Mouse (Mus musculus) embryonic facial prominence, embryonic 13.5 days (tissue): ENCODE results near the gene Wasf2. TPM values are rescaled to one million over a fixed set of nuclear protein-coding genes. Genes with fewer than 3 reads are reported as not detected.

Source experiments
- ATAC-seq: fragments of 200-750 bp; cut with Nextera tagmentation; 2 replicates; pipeline ENCODE4 v1.8.0; 2017; ENCODE audit warnings: low read depth; ENCODE audit not compliant: insufficient number of reproducible peaks, insufficient read depth, low FRiP score, low TSS enrichment
- H3K27ac ChIP-seq: fragments of 300-500 bp; sonication (generic); 2 replicates; pipeline ENCODE4 v1.5.1; 2015; ENCODE audit warnings: moderate library complexity, mild to moderate bottlenecking, inconsistent platforms
- H3K27me3 ChIP-seq: fragments of 300-500 bp; sonication (generic); 2 replicates; pipeline ENCODE4 v1.6.1; 2015; ENCODE audit warnings: mild to moderate bottlenecking, inconsistent platforms
- H3K36me3 ChIP-seq: fragments of 300-500 bp; sonication (generic); 2 replicates; pipeline ENCODE4 v1.6.1; 2015; ENCODE audit warnings: mild to moderate bottlenecking, inconsistent platforms
- H3K4me1 ChIP-seq: fragments of 300-500 bp; sonication (generic); 2 replicates; pipeline ENCODE4 v1.6.1; 2015; ENCODE audit warnings: inconsistent platforms
- H3K4me2 ChIP-seq: fragments of 300-500 bp; sonication (generic); 2 replicates; pipeline ENCODE4 v1.6.1; 2015; ENCODE audit warnings: moderate library complexity, mild to moderate bottlenecking, inconsistent platforms
- H3K4me3 ChIP-seq: fragments of 300-500 bp; sonication (generic); 2 replicates; pipeline ENCODE4 v1.5.1; 2015; ENCODE audit warnings: mild to moderate bottlenecking, inconsistent platforms
- H3K9ac ChIP-seq: fragments of 300-500 bp; sonication (generic); 2 replicates; pipeline ENCODE4 v1.6.1; 2015; ENCODE audit warnings: mild to moderate bottlenecking, inconsistent platforms
- H3K9me3 ChIP-seq: fragments of 300-500 bp; sonication (generic); 2 replicates; pipeline ENCODE4 v1.6.1; 2016; ENCODE audit warnings: inconsistent platforms
- WGBS: fragments of 180-500 bp; shearing (Covaris S2); methylation state at CpG from one replicate; pipeline ENCODE4 v1.1.7; 2015; ENCODE audit warnings: mixed read lengths; 5-methylcytosine and 5-hydroxymethylcytosine counted together
- polyA plus RNA-seq: library from polyadenylated mRNA; unstranded; fragments of >200 nt; fragmentation: Nextera tagmentation; extraction: Ambion mirVana; gene quantifications from 2 replicates; pipeline ENCODE4 v1.2.1, GENCODE M21; 2015

Gene Wasf2
- polyA plus RNA-seq, result 118 and 142 TPM in 2 replicates

DNA sequence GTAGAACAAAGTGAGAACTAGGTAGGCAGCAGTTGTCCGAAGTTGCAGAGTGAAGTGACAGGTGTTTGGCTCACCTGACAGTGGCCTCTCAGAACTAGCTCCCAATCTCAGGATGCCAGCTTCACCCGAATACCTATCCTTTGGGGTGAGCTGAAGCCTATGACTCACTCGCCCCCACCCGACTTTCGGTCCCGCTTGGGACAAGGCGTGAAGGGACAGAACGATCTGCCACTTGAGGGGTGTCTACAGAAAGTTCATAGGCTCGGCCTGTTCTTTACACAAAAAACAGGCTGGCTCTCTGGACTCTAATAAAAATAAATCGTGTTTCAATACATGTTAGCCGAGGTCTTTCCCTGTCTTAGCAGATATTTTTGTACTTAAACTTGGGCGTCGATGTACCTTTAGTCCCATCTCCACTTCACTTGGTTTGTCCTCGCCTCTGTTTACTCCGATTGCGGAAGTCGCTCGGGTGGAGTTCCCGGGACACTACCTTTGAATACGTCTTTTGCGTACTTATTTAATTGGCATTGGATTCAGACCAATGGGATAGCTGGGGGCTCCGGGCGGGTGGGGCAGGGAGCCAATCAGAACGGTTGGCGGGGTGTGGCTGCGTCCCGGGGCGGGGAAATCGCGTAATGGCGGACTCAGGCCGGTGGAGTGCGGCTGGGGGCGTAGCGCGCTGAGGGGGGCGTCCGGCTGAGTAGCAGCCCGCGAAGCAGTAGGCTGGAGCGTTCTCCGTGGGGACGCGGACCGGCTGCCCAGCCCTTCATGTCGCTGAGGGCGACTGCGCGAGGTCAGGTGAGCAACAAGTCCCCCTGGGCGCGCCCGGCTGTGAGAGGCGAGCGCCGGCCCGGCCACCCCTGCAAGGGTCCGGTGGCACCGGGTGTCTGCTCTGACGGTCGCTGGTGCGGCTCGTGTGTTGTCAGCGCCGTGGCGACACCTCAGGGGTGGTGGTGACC is at the start of gene Wasf2:
TSS of gene Wasf2 (plus strand) at position 575 of the 959 bp plus-strand sequence.
- Histone ChIP-seq H3K27me3 (no peaks in the 10 kb centered on the region), H3K4me2 (peak within 1 kb of the TSS; percentile 92), H3K4me1 (peaks cover 24% of the 10 kb centered on the region), H3K9ac (peak within 1 kb of the TSS; percentile 94), H3K27ac (peak within 1 kb of the TSS; percentile 80), H3K4me3 (peak within 1 kb of the TSS; percentile 99), H3K36me3 (peaks cover 11% of the 10 kb centered on the region; the same call in 1 of the 2 replicates), H3K9me3 (peaks cover 3% of the 10 kb centered on the region; the same call in 1 of the 2 replicates)
- under 1% methylated on average over 65 of the region's 65 CpGs for WGBS
- ATAC-seq, result peak; percentile 92

DNA sequence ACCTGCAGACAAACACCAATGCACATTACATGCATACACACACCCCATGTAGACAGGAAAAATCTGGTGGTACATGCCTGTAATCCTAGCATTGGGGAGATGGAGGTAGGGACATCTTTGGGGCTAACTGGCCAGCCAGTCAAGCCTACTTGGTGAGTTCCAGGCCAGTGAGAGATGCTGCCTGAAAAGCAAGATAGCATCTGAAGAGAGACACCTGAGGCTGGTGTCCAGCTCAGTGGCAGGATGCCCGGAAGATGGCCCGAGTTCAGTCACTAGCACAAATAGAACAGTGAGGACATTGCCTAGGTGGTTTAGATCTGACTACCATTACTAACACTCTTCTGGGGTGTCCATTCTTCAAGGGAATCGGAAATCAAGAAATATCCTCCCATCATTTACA is 49.4 kb upstream of the Wasf2 start:
- Histone ChIP-seq H3K4me2 (no peak overlapping the region), H3K27me3 (no peaks in the 10 kb centered on the region), H3K4me3 (no peak overlapping the region), H3K4me1 (peaks cover 34% of the 10 kb centered on the region), H3K36me3 (peaks cover 46% of the 10 kb centered on the region), H3K27ac (no peak overlapping the region), H3K9ac (no peak overlapping the region), H3K9me3 (no peaks in the 10 kb centered on the region)
- ATAC-seq, result no peak
- WGBS, result 93% methylated on average over 3 of the region's 3 CpGs

DNA sequence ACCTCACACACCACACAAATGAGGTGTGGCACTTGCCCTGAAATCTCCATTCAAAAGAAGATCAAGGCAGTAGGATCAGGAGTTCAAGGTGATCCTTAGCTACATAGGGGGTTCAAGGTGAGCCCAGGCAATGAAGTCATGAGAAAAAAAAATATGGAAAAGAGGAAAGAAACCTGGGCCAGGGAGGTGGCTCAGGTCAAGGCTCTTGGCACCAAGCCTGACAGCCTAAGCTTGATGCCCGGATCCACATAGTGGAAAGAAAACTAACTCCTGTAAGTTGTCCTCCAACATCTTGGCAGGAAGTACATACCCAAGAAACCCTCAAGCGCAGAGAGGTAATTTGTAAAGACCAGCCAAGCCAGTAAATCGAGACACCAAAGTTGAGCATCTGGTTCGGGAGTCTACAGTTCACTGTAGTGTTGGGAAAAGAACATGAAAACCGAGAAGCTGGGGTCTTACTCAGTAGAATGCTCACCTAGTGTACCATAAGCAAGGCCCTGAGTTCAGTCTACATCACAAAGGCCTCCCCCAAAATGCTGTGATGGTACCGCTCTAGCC is 48.0 kb upstream of the Wasf2 start:
- H3K4me2 ChIP-seq, result no peak overlapping the region
- no peak overlapping the region; the same call in 1 of the 2 replicates for H3K27ac ChIP-seq
- peaks cover 33% of the 10 kb centered on the region for H3K36me3 ChIP-seq
- peaks cover 46% of the 10 kb centered on the region for H3K4me1 ChIP-seq
- WGBS, result 74% methylated on average over 6 of the region's 6 CpGs
- H3K4me3 ChIP-seq, result no peak overlapping the region
- H3K27me3 ChIP-seq, result no peaks in the 10 kb centered on the region
- H3K9me3 ChIP-seq, result no peaks in the 10 kb centered on the region
- H3K9ac ChIP-seq, result no peak overlapping the region
- ATAC-seq, result no peak

DNA sequence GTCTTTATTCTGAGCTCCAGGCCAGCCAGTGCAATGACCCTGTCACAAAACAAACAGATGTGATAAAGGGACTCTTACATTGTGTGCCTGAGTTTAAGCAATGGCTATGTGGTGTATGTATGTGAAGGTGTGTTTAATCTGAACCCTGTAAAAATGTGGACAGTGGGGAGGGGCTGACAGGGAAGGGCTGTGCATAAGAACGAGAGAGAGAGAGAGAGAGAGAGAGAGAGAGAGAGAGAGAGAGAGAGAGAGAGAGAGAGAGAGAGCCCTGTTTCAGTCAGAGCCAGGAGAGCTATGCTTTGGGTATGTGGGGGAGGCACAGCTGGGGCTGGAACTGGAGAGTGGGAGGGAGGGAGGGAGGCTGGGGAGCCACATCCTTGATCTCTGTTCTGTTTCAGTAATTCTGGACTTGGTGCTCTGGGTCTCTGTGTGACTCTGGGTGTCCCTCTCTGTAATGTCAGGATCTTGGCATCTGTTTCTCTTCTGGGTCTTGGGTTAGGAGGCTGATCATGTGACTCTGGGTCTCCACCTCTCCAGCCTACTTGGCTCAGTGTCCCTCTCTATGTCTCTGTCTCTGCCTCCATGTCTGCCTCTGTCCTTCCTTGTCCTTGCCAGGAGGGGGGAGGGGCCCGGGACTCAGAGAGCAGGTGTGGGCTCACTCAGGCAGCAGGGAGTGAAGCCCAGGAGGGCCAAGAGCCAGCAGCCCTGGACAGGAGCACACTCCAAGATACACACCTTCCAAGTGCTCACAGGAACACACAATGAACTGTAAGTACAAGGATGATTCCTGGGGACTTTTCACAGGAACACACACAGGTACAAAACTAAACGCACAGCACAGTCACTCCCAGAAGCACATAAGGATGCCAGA is 46.1 kb upstream of the Wasf2 start:
- Histone ChIP-seq H3K4me3 (peak overlapping the region; percentile 43), H3K4me2 (peak overlapping the region; percentile 93), H3K4me1 (peaks cover 53% of the 10 kb centered on the region), H3K27me3 (no peaks in the 10 kb centered on the region), H3K36me3 (peaks cover 16% of the 10 kb centered on the region), H3K9ac (peak overlapping the region; percentile 70), H3K9me3 (no peaks in the 10 kb centered on the region), H3K27ac (peak overlapping the region; percentile 81)
- 0 out of 2 replicates have a peak, but pooled peaks have one; percentile 8 for ATAC-seq
- WGBS, result 10% methylated on average over 3 of the region's 3 CpGs

GRCm38 (mm10) chr4:133085011-133085782 is 45.1 kb upstream of the Wasf2 start:
- under 1% methylated on average over 53 of the region's 53 CpGs for WGBS
- ATAC-seq, result no peak
- Histone ChIP-seq H3K4me1 (peaks cover 63% of the 10 kb centered on the region), H3K27ac (peak overlapping the region; percentile 81), H3K4me2 (peak overlapping the region; percentile 93), H3K9ac (peak overlapping the region; percentile 70), H3K9me3 (no peaks in the 10 kb centered on the region), H3K27me3 (no peaks in the 10 kb centered on the region), H3K4me3 (peak overlapping the region; percentile 43), H3K36me3 (peaks cover 6% of the 10 kb centered on the region)

- 12% methylated on average over 12 of the region's 12 CpGs for WGBS
- Histone ChIP-seq H3K27me3 (no peaks in the 10 kb centered on the region), H3K9ac (peak overlapping the region; percentile 70), H3K36me3 (no peaks in the 10 kb centered on the region), H3K4me1 (peaks cover 68% of the 10 kb centered on the region), H3K4me2 (peak overlapping the region; percentile 93), H3K27ac (peak overlapping the region; percentile 81), H3K4me3 (peak overlapping the region; percentile 43), H3K9me3 (no peaks in the 10 kb centered on the region)
- ATAC-seq, result no peak; the same call in 1 of the 2 replicates
Measured at GRCm38 (mm10) chr4:133085783-133086342, 44.4 kb upstream of the Wasf2 start.

DNA sequence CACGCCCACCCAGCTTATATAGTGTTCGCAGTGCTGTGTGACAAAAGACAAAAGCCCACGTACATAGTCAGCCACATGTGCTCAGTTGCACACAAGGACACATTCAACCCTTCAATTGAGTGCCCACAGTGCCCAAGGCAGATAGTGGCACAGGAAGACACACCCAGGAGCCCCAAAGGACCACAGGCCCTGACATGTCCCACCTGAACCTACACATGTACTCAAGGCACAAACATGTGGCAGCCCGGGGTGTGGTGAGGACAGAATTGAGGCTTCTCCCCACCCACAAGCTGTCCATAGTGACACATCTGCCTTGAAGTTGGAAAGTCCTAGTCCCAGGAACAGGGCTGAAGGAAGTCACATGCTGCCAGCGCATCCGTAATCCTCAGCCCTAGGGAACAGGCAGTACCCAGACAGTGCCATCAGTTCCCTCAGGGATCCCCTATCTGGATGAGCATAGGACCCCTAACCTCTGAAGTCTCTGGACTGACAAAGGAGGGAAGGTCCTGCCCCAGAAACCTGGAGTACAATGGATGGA is 43.1 kb upstream of the Wasf2 start:
- H3K9ac ChIP-seq, result peak overlapping the region; percentile 51; the same call in 1 of the 2 replicates
- no peak overlapping the region for H3K4me3 ChIP-seq
- ATAC-seq, result no peak
- peaks cover 78% of the 10 kb centered on the region for H3K4me1 ChIP-seq
- H3K9me3 ChIP-seq, result no peaks in the 10 kb centered on the region
- no peak overlapping the region for H3K4me2 ChIP-seq
- no peaks in the 10 kb centered on the region for H3K27me3 ChIP-seq
- H3K27ac ChIP-seq, result peak overlapping the region; percentile 75
- WGBS, result 77% methylated on average over 6 of the region's 6 CpGs
- H3K36me3 ChIP-seq, result no peaks in the 10 kb centered on the region

DNA sequence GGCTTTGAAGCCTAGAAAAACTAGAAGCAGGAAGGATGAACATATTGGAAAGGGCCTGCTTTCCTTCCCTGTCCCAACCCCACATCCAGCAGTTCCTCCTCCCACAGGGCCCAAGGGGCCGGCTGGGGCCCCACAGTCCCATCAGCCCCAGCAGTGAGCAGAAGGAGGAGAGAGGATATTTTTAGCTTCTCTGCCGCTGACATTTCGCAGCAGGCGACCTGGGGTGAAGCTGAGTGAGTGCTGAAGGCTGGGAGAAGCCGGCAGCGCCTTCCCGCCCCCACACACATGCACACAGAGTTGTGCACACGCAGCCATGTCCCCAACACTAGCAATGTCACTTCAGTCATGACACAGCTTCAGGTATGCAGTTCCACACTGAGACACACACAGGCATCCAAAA is 42.5 kb upstream of the Wasf2 start:
- no peak overlapping the region for H3K4me2 ChIP-seq
- no peaks in the 10 kb centered on the region for H3K27me3 ChIP-seq
- 29% methylated on average over 8 of the region's 8 CpGs for WGBS
- peaks cover 84% of the 10 kb centered on the region for H3K4me1 ChIP-seq
- no peaks in the 10 kb centered on the region for H3K9me3 ChIP-seq
- no peak for ATAC-seq
- H3K4me3 ChIP-seq, result no peak overlapping the region
- H3K36me3 ChIP-seq, result no peaks in the 10 kb centered on the region
- peak overlapping the region; percentile 75 for H3K27ac ChIP-seq
- H3K9ac ChIP-seq, result peak overlapping the region; percentile 51; the same call in 1 of the 2 replicates

GRCm38 (mm10) chr4:133089319-133089718 is 41.0 kb upstream of the Wasf2 start:
- Histone ChIP-seq H3K9me3 (no peaks in the 10 kb centered on the region), H3K9ac (no peak overlapping the region), H3K4me3 (no peak overlapping the region), H3K4me1 (peaks cover 87% of the 10 kb centered on the region), H3K36me3 (no peaks in the 10 kb centered on the region), H3K27me3 (no peaks in the 10 kb centered on the region), H3K27ac (peak overlapping the region; percentile 97; the same call in 1 of the 2 replicates), H3K4me2 (no peak overlapping the region)
- 66% methylated on average over 9 of the region's 9 CpGs for WGBS
- no peak for ATAC-seq

DNA sequence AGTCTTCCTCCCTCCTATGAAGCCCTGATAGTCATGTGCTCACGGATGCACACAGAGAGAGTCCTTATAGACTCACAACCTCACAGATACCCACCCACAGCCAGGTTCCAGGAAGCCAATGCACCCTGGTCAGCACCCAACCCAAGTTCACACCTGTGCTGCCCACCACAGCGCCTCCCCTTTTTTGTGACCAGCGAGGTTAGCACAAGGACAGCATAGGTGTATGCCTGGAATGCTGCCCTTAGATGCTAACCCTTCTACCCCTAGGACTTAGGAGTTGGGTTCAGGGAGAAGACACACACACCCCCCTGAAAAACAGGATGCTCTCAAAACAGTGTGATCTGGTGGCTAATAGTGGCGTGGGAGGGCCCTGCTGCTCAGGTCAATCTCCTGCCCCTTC is 40.5 kb upstream of the Wasf2 start:
- H3K27ac ChIP-seq, result peak overlapping the region; percentile 97

More for the DNA sequence above, 40.5 kb upstream of the Wasf2 start:
- H3K9me3 ChIP-seq, result no peaks in the 10 kb centered on the region
- ATAC-seq, result no peak
- H3K4me1 ChIP-seq, result peaks cover 87% of the 10 kb centered on the region
- no peak overlapping the region for H3K9ac ChIP-seq
- H3K36me3 ChIP-seq, result no peaks in the 10 kb centered on the region
- WGBS, result 73% methylated on average over 4 of the region's 4 CpGs
- H3K4me2 ChIP-seq, result 0 out of 2 replicates have a peak overlapping the region, but pooled peaks have one; percentile 43
- no peak overlapping the region for H3K4me3 ChIP-seq
- H3K27me3 ChIP-seq, result no peaks in the 10 kb centered on the region
